24 mouse cellular contexts compared by ENCODE assay signal in the genomic region with DNA sequence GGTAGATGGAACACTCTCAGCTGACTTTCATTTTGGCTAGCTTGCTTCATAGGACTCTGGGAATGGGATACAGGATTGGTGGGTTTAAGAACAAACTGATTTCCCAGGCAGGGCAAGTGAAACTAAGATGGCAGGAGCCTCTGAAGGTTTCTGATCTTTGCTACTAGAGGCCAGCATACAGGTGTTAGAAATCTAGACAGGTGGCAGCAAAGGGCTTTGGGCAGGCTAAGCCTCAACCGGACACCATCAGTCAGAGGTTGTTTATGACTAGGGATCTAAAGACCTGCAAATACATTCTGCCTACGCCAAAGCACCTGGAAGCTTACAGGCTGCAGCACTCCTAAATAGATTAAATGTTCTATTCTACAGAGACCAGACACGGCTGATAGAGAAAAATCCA.
DNase-seq lines count a peak whose midpoint lies in the region; ATAC-seq and TF ChIP-seq lines count a peak whose summit lies in the region.
"Had no signal": no experiment of that assay in that cellular context is flagged by ENCODE, and none has a peak within 500 bp of the region (broad histone marks: within the 10 kb centered on the region; RNA-seq: fewer than 3 reads in every experiment).

No protein-coding gene starts in this region.

- no peak for ATAC-seq in lung, embryonic 14.5 days (ENCODE audit: insufficient read depth)
- 0 out of 2 replicates have a peak, but pooled peaks have one; percentile 24 for ATAC-seq in limb, embryonic 12.5 days (ENCODE audit: insufficient number of reproducible peaks, insufficient read depth, low FRiP score, low TSS enrichment, low read depth)
- ATAC-seq: intestine, embryonic 15.5 days; midbrain, embryonic 15.5 days had no signal

- no peak overlapping the region for H3K27ac ChIP-seq in gastrocnemius, adult 2 months
- H3K27ac ChIP-seq in lung, embryonic 14.5 days (ENCODE audit: low read depth) = no peak overlapping the region
- H3K27ac ChIP-seq in limb, embryonic 12.5 days = peak overlapping the region; percentile 29; the same call in 1 of the 2 replicates
- H3K27ac ChIP-seq: forebrain, embryonic 13.5 days; hindbrain, embryonic 13.5 days; intestine, embryonic 15.5 days; layer of hippocampus, adult 2 months; lung, embryonic 15.5 days; midbrain, embryonic 15.5 days; neural tube, embryonic 15.5 days had no signal

- H3K9me3 ChIP-seq in lung, embryonic 14.5 days (ENCODE audit: low read depth, low read length) = no peaks in the 10 kb centered on the region
- H3K9me3 ChIP-seq in limb, embryonic 12.5 days = no peaks in the 10 kb centered on the region
- H3K9me3 ChIP-seq: forebrain, embryonic 13.5 days; hindbrain, embryonic 13.5 days; intestine, embryonic 15.5 days; lung, embryonic 15.5 days; megakaryocyte, embryonic 14.5 days; midbrain, embryonic 15.5 days; neural tube, embryonic 15.5 days had no signal

- 49% methylated on average over 3 of the region's 3 CpGs for WGBS in lung, embryonic 14.5 days
- whole genome bisulfite sequencing in limb, embryonic 12.5 days = 3% methylated on average over 3 of the region's 3 CpGs

- H3K27me3 ChIP-seq in lung, embryonic 14.5 days (ENCODE audit: insufficient read depth, low read length) = no peaks in the 10 kb centered on the region
- no peaks in the 10 kb centered on the region; the same call in none of the 2 replicates for H3K27me3 ChIP-seq in limb, embryonic 12.5 days
- H3K27me3 ChIP-seq: intestine, embryonic 15.5 days; lung, embryonic 15.5 days; megakaryocyte, embryonic 14.5 days; neural tube, embryonic 15.5 days had no signal

- no peak overlapping the region for H3K4me2 ChIP-seq in lung, embryonic 14.5 days
- no peak overlapping the region for H3K4me2 ChIP-seq in limb, embryonic 12.5 days
- H3K4me2 ChIP-seq: forebrain, embryonic 13.5 days; heart, embryonic 11.5 days; hindbrain, embryonic 13.5 days; intestine, embryonic 15.5 days; lung, embryonic 15.5 days; midbrain, embryonic 15.5 days; neural tube, embryonic 15.5 days had no signal

- peak; percentile 21; the same call in 1 of the 2 replicates for TF ChIP-seq CTCF in gastrocnemius, adult 2 months (IDR thresholded peaks at IDR 0.05)
- TF ChIP-seq CTCF in lung, embryonic 14.5 days (IDR thresholded peaks at IDR 0.05; ENCODE audit: low read depth) = 0 out of 2 replicates have a peak, but pooled peaks have one; percentile 21

- no peaks in the 10 kb centered on the region for H3K36me3 ChIP-seq in lung, embryonic 14.5 days (ENCODE audit: insufficient read depth)
- no peaks in the 10 kb centered on the region for H3K36me3 ChIP-seq in limb, embryonic 12.5 days
- H3K36me3 ChIP-seq: hindbrain, embryonic 13.5 days; intestine, embryonic 15.5 days; lung, embryonic 15.5 days; midbrain, embryonic 15.5 days; neural tube, embryonic 15.5 days had no signal

- no peak overlapping the region for H3K4me3 ChIP-seq in gastrocnemius, adult 2 months
- no peak overlapping the region for H3K4me3 ChIP-seq in lung, embryonic 14.5 days (ENCODE audit: low read depth, low read length)
- H3K4me3 ChIP-seq in limb, embryonic 12.5 days (replicated peaks) = no peak overlapping the region
- H3K4me3 ChIP-seq: forebrain, embryonic 13.5 days; hindbrain, embryonic 13.5 days; intestine, embryonic 15.5 days; layer of hippocampus, adult 2 months; lung, embryonic 15.5 days; megakaryocyte, embryonic 14.5 days; midbrain, embryonic 15.5 days; neural tube, embryonic 15.5 days had no signal

- no peaks in the 10 kb centered on the region for H3K4me1 ChIP-seq in lung, embryonic 14.5 days (ENCODE audit: insufficient read depth)
- peaks cover 62% of the 10 kb centered on the region for H3K4me1 ChIP-seq in limb, embryonic 12.5 days (replicated peaks)
- H3K4me1 ChIP-seq: intestine, embryonic 15.5 days; lung, embryonic 15.5 days; megakaryocyte, embryonic 14.5 days; midbrain, embryonic 15.5 days; neural tube, embryonic 15.5 days had no signal

- no peak overlapping the region for H3K9ac ChIP-seq in lung, embryonic 14.5 days
- no peak overlapping the region for H3K9ac ChIP-seq in limb, embryonic 12.5 days (replicated peaks)
- H3K9ac ChIP-seq: forebrain, embryonic 13.5 days; hindbrain, embryonic 13.5 days; intestine, embryonic 15.5 days; lung, embryonic 15.5 days; midbrain, embryonic 15.5 days; neural tube, embryonic 15.5 days had no signal

- no peak for DNase-seq in gastrocnemius, adult 2 months
- DNase-seq in gastrocnemius, postnatal 14 days = no peak
- DNase-seq in lung, embryonic 14.5 days = no peak
- no peak for DNase-seq in lung, postnatal 10 days
- peak; percentile 43 for DNase-seq in MN1 (ENCODE audit: low spot score)
- no peak for DNase-seq in kidney, postnatal 14 days
- DNase-seq in kidney, adult 18-20 months = no peak
- DNase-seq: adrenal gland, adult 8-10 months; cerebellum, adult 11-12 months; cerebellum, postnatal 25 days; heart, postnatal 10 days; kidney, postnatal 10 days; right cerebral cortex, postnatal 25 days; thymus, postnatal 14 days had no signal

- intact Hi-C loops in gastrocnemius, adult 2 months (cut with DNase I) = no loop called here
- intact Hi-C loops in gastrocnemius, postnatal 14 days (cut with DNase I; ENCODE audit: low total_unique reads) = no loop called here
